Mouse (Mus musculus): ENCODE results near the gene Fam47e.

The Fam47e gene

GRCm38 (mm10) chr5:92602691-92603690, 48.1 kb downstream of the Fam47e start, which contains the start of gene Stbd1:
Gene Stbd1 (plus strand): TSS chr5:92603041.
- DNase-seq (ENCODE audit: low spot score) = peak; percentile 80

GRCm38 (mm10) chr5:92604452-92605247, 49.8 kb downstream of the Fam47e start:
- no peak for DNase-seq (ENCODE audit: low spot score)

- DNase-seq (ENCODE audit: low spot score) = no peak
Observed at GRCm38 (mm10) chr5:92607492-92608229, 52.8 kb downstream of the Fam47e start.

- DNase-seq (ENCODE audit: low spot score) = no peak
Observed at GRCm38 (mm10) chr5:92612756-92613155, 57.9 kb downstream of the Fam47e start.

DNA sequence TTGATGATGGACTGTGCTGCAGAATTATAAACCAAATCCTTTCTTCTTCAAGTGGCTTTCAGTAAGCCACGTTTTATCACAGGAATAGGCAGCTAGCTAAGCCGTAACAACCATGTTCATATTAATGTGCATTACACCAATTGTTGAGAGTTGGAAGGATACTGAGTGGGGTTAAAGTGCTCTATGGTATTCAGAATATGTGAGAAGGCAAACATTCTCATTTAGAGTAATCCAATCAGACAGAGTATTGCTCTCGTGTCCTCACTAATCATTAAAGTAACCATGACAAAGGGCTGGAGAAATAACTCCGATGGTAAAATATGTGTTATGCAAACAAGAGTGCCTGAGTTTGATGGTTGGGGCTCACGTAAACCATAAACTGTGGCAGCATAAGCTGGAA, 67.0 kb downstream of the Fam47e start:
- DNase-seq (ENCODE audit: low spot score) = no peak

GRCm38 (mm10) chr5:92627896-92628295, 73.0 kb downstream of the Fam47e start:
- DNase-seq (ENCODE audit: low spot score) = no peak

GRCm38 (mm10) chr5:92633526-92633925, 78.7 kb downstream of the Fam47e start:
- DNase-seq (ENCODE audit: low spot score) = no peak

DNA sequence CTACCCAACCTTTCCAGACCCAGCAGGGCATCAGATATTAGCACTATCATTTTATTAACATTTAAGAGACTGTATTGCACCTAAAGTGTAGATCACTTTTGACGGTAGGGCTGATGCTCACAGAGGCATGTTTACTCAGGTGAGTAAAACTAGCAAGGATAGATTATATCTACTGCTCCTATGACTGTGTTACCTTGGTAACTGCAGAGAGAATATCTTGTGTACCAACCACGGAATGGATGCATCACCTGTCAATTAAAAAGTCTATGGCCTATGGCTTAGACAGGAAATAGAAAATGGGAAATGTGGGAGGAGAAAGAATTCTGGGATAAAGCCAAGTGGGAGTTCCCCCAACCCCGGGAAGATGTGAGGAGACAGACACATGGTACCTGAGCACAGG, 80.0 kb downstream of the Fam47e start:
- DNase-seq (ENCODE audit: low spot score) = no peak

DNA sequence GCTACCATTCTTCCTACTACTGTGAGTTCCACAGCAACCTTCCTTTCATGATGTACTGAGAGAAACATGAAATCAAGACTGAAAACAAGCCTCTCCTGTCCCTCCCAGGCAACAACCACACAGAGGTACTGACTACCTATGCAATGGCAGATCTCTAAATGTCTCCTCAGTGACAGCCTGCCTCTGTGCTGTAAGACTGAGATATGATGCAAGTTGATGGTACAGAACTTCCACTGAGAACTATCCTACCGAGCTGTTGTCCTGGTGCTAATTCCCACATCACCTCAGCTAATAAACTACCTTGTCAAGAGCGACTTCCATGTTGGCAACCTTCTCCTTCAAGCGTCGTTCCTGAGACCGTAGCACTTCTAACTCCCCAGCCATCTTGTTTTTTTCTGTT, 81.0 kb downstream of the Fam47e start:
- no peak for DNase-seq (ENCODE audit: low spot score)

GRCm38 (mm10) chr5:92640861-92641260, 86.0 kb downstream of the Fam47e start:
- no peak for DNase-seq (ENCODE audit: low spot score)

Measured in yolk sac, embryonic 10.5 days (tissue).